Mouse (Mus musculus) T-helper 17 cell (primary cell): ENCODE measurements around the gene Zfp511.

Experiments
- in situ Hi-C, 2 experiments: fragments of 300-600 bp; cut with MboI, MseI; formaldehyde crosslinking; loops; 1 replicate in 1 of 2; 2 replicates in 1 of 2; pipeline ENCODE4 v1.15.1; 2025; ENCODE audit warnings: high pct_unique_total_duplicates in 2 of 2

Zfp511 gene

GRCm38 (mm10) chr7:140036281-140037170 lies at the start of gene Zfp511, which contains the start of gene Tubgcp2:
Gene Zfp511 (plus strand): TSS chr7:140036391.
Gene Tubgcp2 (minus strand): TSS chr7:140036669.
- in situ Hi-C loops = no loop called here

DNA sequence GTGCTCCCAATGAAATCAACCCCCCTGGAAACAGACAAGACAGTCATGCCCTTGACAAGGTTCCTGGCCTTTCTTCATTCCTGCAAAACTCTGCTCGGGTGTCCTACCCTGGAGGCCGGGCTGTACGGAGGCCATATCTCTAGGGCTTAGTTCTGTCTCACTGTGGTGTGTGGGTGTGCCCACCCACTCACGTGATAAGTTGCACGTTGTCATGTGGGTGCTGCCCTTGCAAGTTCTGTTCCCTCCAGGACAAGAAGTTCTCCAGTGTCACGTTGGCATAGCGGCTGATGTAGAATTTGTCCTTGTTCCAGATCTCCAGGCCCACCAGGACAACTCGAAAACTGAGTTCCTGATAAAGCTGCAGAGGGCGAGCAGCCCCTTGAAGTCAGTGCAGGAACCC lies 47.9 kb upstream of the Zfp511 start:
- in situ Hi-C loops = no loop called here

- in situ Hi-C loops = loop anchor here (5.0 to 10.0 kb wide), 3 partner anchors 49 to 286 kb away; partner anchors contain the start of genes Msx3 (in 1 of the 2) and Utf1 (in 1 of the 2)
These were observed 45.3 kb upstream of the Zfp511 start for GRCm38 (mm10) chr7:139990864-139991394.

- in situ Hi-C loops = loop anchor here (5.0 to 10.0 kb wide), 3 partner anchors 50 to 288 kb away; partner anchors contain the start of genes Msx3 (in 1 of the 2) and Utf1 (in 1 of the 2)
These were observed 43.8 kb upstream of the Zfp511 start, which contains the start of gene Adam8 for GRCm38 (mm10) chr7:139992406-139992805. Gene Adam8 (minus strand): TSS chr7:139992562.

DNA sequence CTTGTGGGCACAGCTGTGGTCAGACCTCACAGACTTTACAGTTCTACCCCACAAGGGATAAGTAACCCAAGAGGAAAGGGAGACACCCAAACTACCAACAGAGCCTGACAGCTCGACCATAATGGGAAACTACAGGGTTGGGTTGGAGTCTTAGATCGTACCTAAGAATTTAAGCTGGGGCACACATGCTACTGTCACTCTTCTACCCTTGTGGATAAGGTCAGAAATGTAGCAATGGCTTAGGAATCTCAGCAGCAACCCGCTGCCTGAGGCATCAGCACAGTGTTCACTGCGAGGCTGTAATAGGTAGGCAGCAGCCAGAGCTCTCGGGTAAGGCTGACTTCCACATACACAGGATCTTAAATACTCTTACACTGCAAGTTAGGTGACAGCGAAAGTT lies 42.7 kb upstream of the Zfp511 start:
- in situ Hi-C loops = loop anchor here (5.0 to 10.0 kb wide), 3 partner anchors 51 to 289 kb away; partner anchors contain the start of genes Msx3 (in 1 of the 2) and Utf1 (in 1 of the 2)

DNA sequence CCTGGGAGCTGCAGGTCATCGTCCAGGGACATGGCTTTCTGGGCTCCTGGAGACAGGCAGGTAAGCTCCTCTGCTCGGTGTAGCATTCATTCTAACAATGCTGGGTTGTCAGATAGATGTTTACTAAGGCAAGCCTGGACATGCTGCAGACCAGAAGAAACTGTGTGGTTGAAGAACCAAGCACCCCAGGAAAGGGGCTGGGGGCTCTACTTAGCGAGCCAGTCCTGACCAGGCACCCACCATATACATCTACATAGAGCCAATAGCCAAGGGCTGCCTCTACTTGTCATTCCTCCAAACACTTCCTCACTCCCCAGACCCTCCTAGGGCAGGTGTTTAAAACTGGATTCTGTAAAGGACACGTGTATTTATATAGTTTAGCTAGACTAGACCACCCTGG lies 42.0 kb upstream of the Zfp511 start:
- in situ Hi-C loops = loop anchor here (5.0 to 10.0 kb wide), 3 partner anchors 52 to 289 kb away; partner anchors contain the start of genes Msx3 (in 1 of the 2) and Utf1 (in 1 of the 2)

- in situ Hi-C loops = loop anchor here (5.0 to 10.0 kb wide), 4 partner anchors 52 to 290 kb away; partner anchors contain the start of genes Msx3 (in 1 of the 2) and Utf1 (in 1 of the 2)
These were observed 41.5 kb upstream of the Zfp511 start for GRCm38 (mm10) chr7:139994676-139995075.

DNA sequence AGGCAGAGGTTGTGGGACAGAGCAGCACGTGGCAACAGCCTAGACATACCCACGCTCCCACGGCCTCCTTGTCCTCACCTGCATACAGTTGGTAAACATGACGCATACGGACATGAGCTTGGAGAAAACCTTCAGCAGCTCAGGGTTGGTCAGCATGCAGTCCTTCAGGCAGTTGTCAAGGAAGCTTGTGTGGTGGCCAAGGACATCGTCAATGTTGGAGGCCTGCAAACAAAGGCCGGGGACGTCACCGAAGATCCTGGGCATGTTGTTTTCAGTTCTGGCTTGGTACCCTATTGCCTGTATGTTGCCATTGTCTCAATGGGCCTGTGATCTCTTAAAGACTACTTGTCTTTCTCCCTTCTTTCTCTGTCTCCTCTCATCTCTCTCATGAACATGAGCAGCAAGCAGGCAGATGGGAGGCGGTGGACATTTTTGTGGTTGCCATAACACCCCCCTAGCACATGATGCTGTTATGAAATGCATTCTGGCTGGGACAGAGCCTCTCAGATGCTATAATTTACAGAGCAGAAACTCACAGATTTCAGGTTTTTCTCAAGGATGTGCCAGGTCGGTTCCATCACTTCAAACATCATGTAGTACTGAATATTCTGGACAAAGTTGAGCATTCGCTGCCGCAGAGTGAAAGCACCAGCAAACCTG lies 37.4 kb upstream of the Zfp511 start:
- in situ Hi-C loops = loop anchor here (5.0 to 10.0 kb wide), 2 partner anchors 92 to 294 kb away; no protein-coding TSS in a partner anchor

DNA sequence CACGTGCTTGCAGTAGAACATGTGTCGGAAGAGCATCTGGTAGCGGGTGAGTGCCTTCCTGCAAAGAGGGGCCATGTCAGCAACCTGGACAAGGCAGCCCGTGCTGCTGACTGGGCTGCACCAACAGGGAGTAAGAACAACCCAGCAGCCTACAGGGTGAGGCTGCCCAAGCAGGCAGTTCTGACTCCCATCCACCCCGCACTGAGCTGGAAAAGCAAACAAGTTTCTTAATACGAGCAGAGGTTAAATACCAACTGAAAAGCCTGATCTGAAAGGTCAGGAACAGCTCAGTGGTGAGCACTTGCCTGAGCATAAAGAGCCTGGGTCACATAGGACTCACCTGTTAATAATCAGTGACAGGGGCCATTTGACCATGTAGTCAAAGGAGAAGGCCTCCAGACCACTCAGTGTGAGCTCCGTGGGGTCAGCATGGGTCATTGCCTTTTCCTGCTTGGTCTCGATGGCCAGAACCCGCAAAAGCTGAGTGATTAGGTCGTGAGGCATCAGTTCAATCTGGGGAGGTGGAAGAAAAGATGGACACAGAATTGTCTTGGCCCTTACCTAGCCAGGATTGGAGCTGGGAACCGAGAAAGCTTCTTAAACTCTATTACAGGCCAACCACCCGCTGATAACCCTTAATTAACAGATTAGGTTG lies 35.0 kb upstream of the Zfp511 start:
- in situ Hi-C loops = no loop called here

DNA sequence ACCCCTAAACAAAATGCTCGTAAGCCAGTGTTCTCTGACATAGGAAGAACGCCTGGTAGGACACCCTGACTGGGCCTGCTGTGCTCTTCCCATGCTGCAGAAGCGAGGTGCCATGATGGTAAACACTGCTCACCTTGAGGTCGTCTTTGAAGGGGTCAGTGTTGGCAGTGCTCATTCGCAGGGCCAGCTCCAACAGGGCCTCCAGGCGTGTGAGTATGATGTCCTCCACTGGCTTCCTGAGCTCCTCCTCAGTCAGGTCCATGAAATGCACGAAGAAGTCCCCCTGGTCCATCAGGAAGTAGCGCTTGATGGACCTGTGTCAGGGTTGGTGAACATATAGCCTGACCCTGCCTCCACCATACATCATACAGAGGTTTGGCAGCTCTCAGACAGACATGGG lies 31.5 kb upstream of the Zfp511 start:
- in situ Hi-C loops = no loop called here

- in situ Hi-C loops = no loop called here
These were observed 29.2 kb upstream of the Zfp511 start for GRCm38 (mm10) chr7:140006861-140007611.

DNA sequence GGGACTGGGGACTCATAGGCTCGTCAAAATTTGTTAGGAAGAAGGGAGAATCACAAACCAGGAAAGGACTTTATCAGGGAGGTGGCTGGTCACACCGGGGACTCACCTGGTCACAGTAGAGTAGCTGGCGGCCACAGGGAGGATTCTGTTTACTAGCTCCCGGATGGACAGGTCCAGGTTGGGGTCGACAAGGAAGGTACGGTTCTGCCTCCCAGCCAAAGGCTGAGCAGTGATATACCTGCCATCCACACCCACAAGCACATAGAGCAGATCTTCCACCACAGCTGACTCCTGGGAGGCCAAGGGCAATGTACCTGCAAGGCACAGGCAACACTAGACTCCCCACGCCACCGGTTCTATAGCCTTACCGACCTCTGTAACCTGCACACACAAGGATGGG lies 28.4 kb upstream of the Zfp511 start:
- in situ Hi-C loops = no loop called here

- in situ Hi-C loops = no loop called here
These were observed 24.9 kb upstream of the Zfp511 start for GRCm38 (mm10) chr7:140011336-140011735.

- in situ Hi-C loops = no loop called here
These were observed 4.4 kb upstream of the Zfp511 start for GRCm38 (mm10) chr7:140031771-140032170.

DNA sequence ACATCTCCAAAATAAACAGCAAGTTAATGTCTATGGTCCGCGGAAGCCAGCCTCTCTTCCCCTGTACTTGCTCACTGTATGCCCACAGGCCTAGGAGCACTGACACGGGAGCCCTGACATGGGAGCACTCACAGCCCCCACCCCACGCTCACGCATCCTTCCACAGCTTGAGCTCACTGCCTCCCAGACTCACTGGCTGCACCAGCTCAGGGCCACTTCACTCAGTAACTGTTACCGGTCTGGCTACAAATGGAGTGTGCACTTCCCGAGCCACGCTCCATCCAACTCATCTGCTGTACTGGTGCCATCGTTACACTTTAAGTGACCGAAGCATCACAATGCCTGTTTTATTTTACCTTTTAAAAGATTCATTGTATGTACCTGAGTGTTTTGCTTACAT lies 3.8 kb upstream of the Zfp511 start:
- in situ Hi-C loops = no loop called here

DNA sequence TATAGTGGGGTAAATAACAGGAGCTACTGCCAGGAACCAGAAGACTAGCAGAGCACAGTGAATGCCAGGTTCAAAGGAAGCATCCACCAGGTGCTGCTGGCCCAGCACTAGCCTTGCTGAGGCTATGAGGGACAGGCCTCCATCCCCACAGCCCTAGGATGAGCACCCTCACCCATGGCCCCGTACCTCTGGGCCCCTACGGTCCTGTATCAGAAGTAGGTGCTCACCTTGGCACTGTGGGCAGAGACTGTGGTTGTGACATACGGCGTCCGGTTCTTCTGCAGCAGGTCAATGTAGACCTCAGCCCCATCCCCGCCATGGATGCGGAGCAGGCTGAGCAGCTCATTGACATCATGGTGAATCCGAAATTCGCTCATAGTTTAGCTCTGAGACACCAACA lies 2.8 kb upstream of the Zfp511 start:
- in situ Hi-C loops = no loop called here

DNA sequence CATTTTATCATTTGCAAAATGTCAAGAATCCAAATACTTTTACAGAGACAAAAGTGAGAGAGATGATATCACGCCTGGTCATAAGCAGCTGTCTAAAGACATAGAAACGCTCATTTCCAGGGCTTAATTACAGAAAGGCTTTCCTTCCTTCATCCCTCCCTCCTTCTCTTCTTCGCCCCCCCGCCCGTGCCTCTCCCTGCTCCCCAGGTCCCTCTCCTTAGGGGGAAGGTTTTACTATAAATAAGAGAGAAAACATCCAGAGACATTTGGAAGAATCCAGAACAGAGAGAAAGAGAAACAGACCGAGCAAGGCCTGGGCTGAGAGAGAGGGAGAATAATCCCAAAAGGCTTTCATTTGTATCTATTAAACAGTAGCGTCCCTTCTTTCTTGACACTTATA lies 735 bp upstream of the Zfp511 start:
- in situ Hi-C loops = no loop called here

- in situ Hi-C loops = no loop called here
These were observed 972 bp downstream of the Zfp511 start for GRCm38 (mm10) chr7:140037171-140037555.

DNA sequence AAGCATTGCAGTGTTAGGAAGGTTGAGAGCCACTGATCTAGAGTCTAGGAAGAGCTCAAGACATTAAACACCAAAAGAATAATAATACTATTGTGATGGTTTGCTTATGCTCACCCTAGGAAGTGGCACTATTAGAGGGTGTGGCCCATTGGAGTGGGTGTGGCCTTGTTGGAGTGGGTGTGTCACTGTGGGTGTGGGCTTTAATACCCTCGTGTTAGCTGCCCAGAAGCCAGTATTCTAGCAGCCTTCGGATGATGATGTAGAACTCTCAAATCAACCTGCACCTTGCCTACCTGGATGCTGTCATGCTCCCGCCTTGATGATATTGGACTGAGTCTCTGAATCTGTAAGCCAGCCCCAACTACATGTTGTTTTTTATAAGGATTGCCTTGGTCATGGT lies 6.5 kb downstream of the Zfp511 start:
- in situ Hi-C loops = no loop called here

DNA sequence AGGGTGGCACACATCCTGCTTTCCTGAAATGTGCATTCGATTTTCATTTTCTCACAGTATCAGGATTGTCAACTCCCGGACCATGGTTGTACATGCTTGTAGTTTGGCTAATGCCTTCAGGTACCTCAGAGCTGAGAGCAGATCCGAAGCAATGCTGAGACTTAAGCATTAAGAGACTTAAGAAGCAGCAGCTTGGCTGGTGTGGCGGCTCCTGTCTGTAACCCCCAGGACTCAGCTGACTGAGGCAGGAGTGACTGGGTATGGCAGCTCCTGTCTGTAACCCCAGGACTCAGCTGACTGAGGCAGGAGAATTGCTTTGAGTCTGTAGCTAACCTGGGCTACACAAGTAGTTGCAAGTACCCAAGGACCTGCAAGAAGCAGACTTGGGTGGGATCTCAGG lies 9.4 kb downstream of the Zfp511 start:
- in situ Hi-C loops = loop anchor here in 1 of 2 experiments (5.0 kb wide), 1 partner anchor 53 kb away; the partner anchor contains the start of gene Adam8
